Comparison of ENCODE assay signal across 7 mouse cellular contexts in genomic region chr2:28512798-28513401, GRCm38 (mm10). TPM values are rescaled to one million over a fixed set of nuclear protein-coding genes. Genes with fewer than 3 reads are reported as not detected.
DNase-seq lines count a peak whose midpoint lies in the region; ATAC-seq and TF ChIP-seq lines count a peak whose summit lies in the region.

Gene Ralgds, plus strand, starts transcription at chr2:28513125.

- peaks cover 3 to 16% of the 10 kb centered on the region in 2 experiments for H3K4me1 ChIP-seq in ES-E14 (ENCODE audit: control insufficient read depth in 2 of 2, insufficient read depth in 2 of 2, low read length in 2 of 2, poor library complexity in 1 of 2)
- peaks cover 7% of the 10 kb centered on the region; the same call in 1 of the 2 replicates for H3K4me1 ChIP-seq in embryonic facial prominence, embryonic 14.5 days (ENCODE audit: control insufficient read depth, insufficient read depth, low read length)
- peaks cover 16% of the 10 kb centered on the region; the same call in 1 of the 2 replicates for H3K4me1 ChIP-seq in lung, postnatal 0 days (ENCODE audit: insufficient read depth, low read depth, low read length)

- no peaks in the 10 kb centered on the region for H3K9me3 ChIP-seq in ES-E14 (ENCODE audit: control insufficient read depth, insufficient read depth, low read depth, low read length)
- no peaks in the 10 kb centered on the region for H3K9me3 ChIP-seq in embryonic facial prominence, embryonic 14.5 days (ENCODE audit: control insufficient read depth, low read length)
- H3K9me3 ChIP-seq in lung, postnatal 0 days (ENCODE audit: low read length) = no peaks in the 10 kb centered on the region

- H3K36me3 ChIP-seq in ES-E14 (ENCODE audit: control insufficient read depth, insufficient read depth, low read length, poor library complexity, severe bottlenecking) = peaks cover 3% of the 10 kb centered on the region; the same call in 1 of the 2 replicates
- 0 out of 2 replicates have a peak, but pooled peaks cover 5% of the 10 kb centered on the region for H3K36me3 ChIP-seq in embryonic facial prominence, embryonic 14.5 days (ENCODE audit: control insufficient read depth, insufficient read depth, low read length)
- no peaks in the 10 kb centered on the region for H3K36me3 ChIP-seq in lung, postnatal 0 days (ENCODE audit: insufficient read depth, low read length)

- TF ChIP-seq EP300 in lung, postnatal 0 days (IDR thresholded peaks at IDR 0.05) = no peak

- peak within 1 kb of the TSS; percentile 81 for H3K9ac ChIP-seq in ES-E14 (ENCODE audit: insufficient read depth, low read depth, low read length, poor library complexity, severe bottlenecking)
- H3K9ac ChIP-seq in embryonic facial prominence, embryonic 14.5 days (ENCODE audit: low read depth, low read length) = peak within 1 kb of the TSS; percentile 90
- peak within 1 kb of the TSS; percentile 52 for H3K9ac ChIP-seq in lung, postnatal 0 days (replicated peaks; ENCODE audit: low read depth)

- 0% methylated on average over 12 of the region's 71 CpGs for WGBS in embryonic facial prominence, embryonic 14.5 days
- WGBS in lung, postnatal 0 days = 0% methylated on average over 27 of the region's 71 CpGs

- ATAC-seq in embryonic facial prominence, embryonic 14.5 days (ENCODE audit: low read depth) = peak; percentile 80
- ATAC-seq in lung, postnatal 0 days = peak; percentile 74

- no peak for DNase-seq in ES-E14 (ENCODE audit: low read depth, low spot score)
- DNase-seq in adrenal gland, postnatal 14 days = peak; percentile 71
- DNase-seq in embryonic facial prominence, embryonic 14.5 days (ENCODE audit: low spot score) = peak; percentile 69
- peak; percentile 47 for DNase-seq in heart, postnatal 4 days
- DNase-seq in layer of hippocampus, adult 8-10 months (ENCODE audit: low spot score in 2 of 2) = peak in 1 of 2 experiments; percentile 12
- peak; percentile 83 for DNase-seq in lung, postnatal 0 days (ENCODE audit: low spot score)
- DNase-seq in retina, postnatal 1 day = peak; percentile 87

- peak within 1 kb of the TSS; percentile 19 for H3K27ac ChIP-seq in ES-E14 (ENCODE audit: insufficient read depth, low read depth, low read length, poor library complexity, severe bottlenecking)
- H3K27ac ChIP-seq in embryonic facial prominence, embryonic 14.5 days (replicated peaks; ENCODE audit: low read depth, low read length) = peak within 1 kb of the TSS; percentile 71
- peak within 1 kb of the TSS; percentile 78 for H3K27ac ChIP-seq in lung, postnatal 0 days (ENCODE audit: low read length)

- peak; percentile 47 for TF ChIP-seq CTCF in lung, postnatal 0 days (IDR thresholded peaks at IDR 0.05)

- no peaks in the 10 kb centered on the region for H3K27me3 ChIP-seq in embryonic facial prominence, embryonic 14.5 days (replicated peaks; ENCODE audit: control insufficient read depth, insufficient read depth, low read length)
- H3K27me3 ChIP-seq in lung, postnatal 0 days (replicated peaks; ENCODE audit: insufficient read depth, low read length) = no peaks in the 10 kb centered on the region

- in situ Hi-C loops in ES-E14 (cut with MboI; ENCODE audit: low sequenced_read_pairs in 2 of 2, unreplicated experiment in 2 of 2) = no loop called here

- peak within 1 kb of the TSS; percentile 66 to 73 for H3K4me3 ChIP-seq in ES-E14 (ENCODE audit: insufficient read depth in 1 of 2, low read depth in 1 of 2, low read length in 2 of 2, poor library complexity in 1 of 2, severe bottlenecking in 1 of 2)
- peak within 1 kb of the TSS; percentile 82 for H3K4me3 ChIP-seq in embryonic facial prominence, embryonic 14.5 days (ENCODE audit: low read depth, low read length)
- peak within 1 kb of the TSS; percentile 52 for H3K4me3 ChIP-seq in lung, postnatal 0 days (ENCODE audit: low read depth, low read length)

- H3K4me2 ChIP-seq in embryonic facial prominence, embryonic 14.5 days (ENCODE audit: low read depth, low read length) = peak within 1 kb of the TSS; percentile 94
- H3K4me2 ChIP-seq in lung, postnatal 0 days (replicated peaks; ENCODE audit: low read depth, low read length) = peak within 1 kb of the TSS; percentile 93

TF ChIP-seq in ES-E14, 5 proteins besides CTCF, POLR2A, EP300 and RAD21:
- TF ChIP-seq CHD2 (IDR thresholded peaks at IDR 0.05; ENCODE audit: low read depth, low read length) (no peak), HCFC1 (IDR thresholded peaks at IDR 0.05; ENCODE audit: borderline replicate concordance, insufficient read depth, low read length) (0 out of 2 replicates have a peak, but pooled peaks have one; percentile 26)
TF ChIP-seq in ES-E14: peak in this region for 1.

RNA-seq across cellular contexts. Expression of gene Ralgds, which starts in this region (rescaled TPM):
- total RNA-seq in ES-E14 (2012; rRNA removed) = 18.2 and 24.8 TPM in 2 replicates
- 27.0 and 35.9 TPM in 2 replicates for total RNA-seq in adrenal gland, postnatal 14 days (2021)
- 59.3 and 67.5 TPM in 2 replicates for polyA plus RNA-seq in embryonic facial prominence, embryonic 14.5 days (2014; fragmentation: Nextera tagmentation; extraction: Ambion mirVana)
- total RNA-seq in heart, postnatal 4 days (2021) = 10 to 100 TPM; 23.9 to 26.0 TPM
- total RNA-seq in layer of hippocampus, adult 8-10 months (2022) = 100 to 1,000 TPM; 105 to 142 (median 118) TPM
- 24.4 and 29.1 TPM in 2 replicates for polyA plus RNA-seq in lung, postnatal 0 days (2015; fragmentation: Nextera tagmentation; extraction: Ambion mirVana)

Comparison
In these comparisons a context has a peak if more than half of its experiments do, and no peak if none do; other contexts are left out.
1. H3K27ac ChIP-seq: peak in every context shown above with its lines; median percentile 78 in lung, postnatal 0 days; 71 in embryonic facial prominence, embryonic 14.5 days; 19 in ES-E14.